Mouse (Mus musculus) layer of hippocampus, postnatal 10 days (tissue): ENCODE measurements around the gene Sv2c. TPM values are rescaled to one million over a fixed set of nuclear protein-coding genes. Genes with fewer than 3 reads are reported as not detected.
"Not testable (repeated sequence)": the region's sequence is repeated elsewhere in the genome, so short reads cannot be mapped to it uniquely, and the experiment has no call there.

Experiments
- DNase-seq, 2 experiments: peaks; one replicate each; pipeline ENCODE4 v3.0.0; 2021; ENCODE audit warnings: low spot score in 2 of 2
- long read RNA-seq: library from polyadenylated mRNA; stranded (forward); transcript quantifications from one replicate; pipeline ENCODE4 v2.0.0, GENCODE M21; 2023
- total RNA-seq, 2 experiments: library from RNA; stranded (reverse); gene quantifications; 2 replicates each; pipeline ENCODE4 v1.2.3; 2021

The Sv2c gene
- 10 to 100 TPM; 14.5 to 15.0 TPM for total RNA-seq
- long read RNA-seq, partial matches to known transcripts = 0 of 1 reads
- long read RNA-seq, other reads (novel, unspliced or antisense) = 1 of 1 reads

DNA sequence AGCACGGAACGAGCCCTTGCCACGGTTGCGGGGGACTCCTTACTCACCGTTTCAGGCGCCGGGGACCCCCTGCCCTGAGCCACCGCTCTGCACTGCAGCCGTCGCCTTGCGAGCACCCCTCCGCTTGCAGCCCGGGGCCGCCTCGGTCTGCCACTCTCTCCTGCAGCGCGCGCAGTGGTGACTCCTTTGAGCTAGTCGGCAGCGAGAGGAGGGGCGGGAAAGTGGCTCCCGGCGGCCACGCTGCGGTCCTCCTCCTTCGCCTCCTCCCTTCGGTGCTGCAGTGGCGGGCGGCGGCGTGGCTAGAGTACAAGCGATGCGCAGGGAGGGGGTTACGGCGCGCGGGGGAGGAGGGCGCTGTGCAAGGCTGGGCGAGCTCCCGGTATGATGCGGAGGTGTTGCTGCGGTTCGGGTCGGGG is at the start of gene Sv2c:
Gene Sv2c, minus strand, starts transcription at position 177 of the 416 bp plus-strand sequence.
- DNase-seq = peak; percentile 41 to 58

DNA sequence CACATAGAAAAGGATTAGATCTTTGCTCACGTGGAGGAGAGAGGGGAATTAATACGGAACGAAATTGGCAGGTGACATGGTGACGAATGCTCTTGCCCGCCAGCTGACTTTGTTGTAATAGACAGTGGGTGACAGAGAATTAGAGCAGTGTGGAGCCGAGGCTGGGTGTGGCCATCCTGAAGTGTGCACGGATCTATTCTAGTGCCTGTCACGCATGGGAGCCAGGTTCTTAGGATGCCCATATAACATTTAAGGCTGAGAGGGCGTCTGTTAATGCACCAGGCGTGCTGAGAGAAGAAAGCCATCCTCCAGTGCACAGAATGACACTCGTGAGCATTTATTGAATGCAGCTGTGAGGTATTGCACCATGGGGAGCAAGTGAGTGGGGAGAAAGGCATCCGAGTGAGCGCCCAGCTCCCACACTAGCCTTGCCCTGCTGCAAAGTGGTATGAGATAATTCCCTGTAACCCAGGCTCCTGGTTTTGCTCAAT is 48.3 kb upstream of the Sv2c start:
- DNase-seq = no peak

DNA sequence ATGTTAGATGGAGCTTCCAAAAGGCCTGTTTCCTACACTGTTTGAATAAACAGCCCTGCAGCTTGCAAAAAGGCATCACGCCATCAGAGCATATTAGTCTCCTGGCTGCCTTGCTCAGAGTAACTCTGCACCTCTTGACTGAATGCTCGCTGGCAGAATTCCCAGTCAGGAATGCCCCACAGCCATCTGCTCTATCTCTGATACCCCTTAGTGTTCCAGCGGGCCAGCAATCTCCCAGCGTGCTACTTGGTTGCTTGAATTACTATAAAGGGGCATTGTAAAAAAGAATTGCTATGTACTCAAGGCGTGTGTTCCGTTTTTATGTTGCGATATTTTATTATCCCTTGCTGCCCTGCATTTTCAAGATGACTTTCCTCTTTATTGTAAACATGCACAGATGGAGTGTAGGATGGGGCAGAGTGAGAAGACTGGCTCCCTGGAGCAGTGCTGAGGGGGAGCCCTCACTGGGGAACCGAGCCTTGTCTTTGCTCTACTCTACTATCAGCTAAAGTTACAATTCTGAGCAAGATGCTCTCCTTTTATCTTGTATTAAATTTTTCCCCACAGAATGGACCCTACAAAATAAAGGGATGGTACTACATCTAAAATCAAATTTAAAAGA is 43.3 kb upstream of the Sv2c start:
- DNase-seq = peak; percentile 66 to 78

DNA sequence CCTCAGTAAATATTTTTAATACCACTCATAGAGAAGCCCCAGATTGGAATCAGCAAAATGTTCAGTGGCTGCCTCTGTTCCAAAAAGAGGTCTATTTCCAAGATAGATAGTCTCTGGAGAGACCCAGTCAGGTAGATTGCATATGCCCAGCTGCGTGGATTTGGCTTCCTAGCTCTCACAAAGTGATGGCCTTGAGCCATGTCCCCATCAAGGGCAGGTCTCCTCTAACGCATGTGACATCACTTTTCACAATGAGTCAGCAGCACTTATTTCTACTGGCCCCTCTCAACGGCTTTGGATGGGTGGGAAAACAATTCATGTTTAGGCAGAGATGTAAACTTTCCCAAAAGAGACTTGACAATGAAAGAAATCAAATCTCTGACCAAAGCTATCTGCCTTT is 41.3 kb upstream of the Sv2c start:
- no peak for DNase-seq

DNA sequence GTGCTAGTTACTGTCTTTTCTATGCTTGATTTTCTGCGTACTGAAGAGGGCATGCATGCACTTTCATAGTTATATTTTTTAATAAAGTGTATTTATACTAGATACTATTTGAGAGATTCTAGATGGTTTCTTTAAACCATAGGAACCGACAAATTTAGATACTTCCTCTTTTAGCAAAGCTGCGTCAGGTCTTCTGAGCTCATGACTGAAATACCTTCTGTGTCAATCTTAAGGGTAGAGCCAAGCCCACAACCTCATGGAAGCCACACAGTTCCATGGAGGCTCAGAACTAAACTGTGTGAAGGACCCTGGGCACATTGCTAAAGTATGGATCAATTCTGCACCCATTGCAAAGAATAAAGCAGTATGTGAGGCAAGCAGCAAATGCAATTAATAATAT is 39.9 kb upstream of the Sv2c start:
- DNase-seq = no peak

DNA sequence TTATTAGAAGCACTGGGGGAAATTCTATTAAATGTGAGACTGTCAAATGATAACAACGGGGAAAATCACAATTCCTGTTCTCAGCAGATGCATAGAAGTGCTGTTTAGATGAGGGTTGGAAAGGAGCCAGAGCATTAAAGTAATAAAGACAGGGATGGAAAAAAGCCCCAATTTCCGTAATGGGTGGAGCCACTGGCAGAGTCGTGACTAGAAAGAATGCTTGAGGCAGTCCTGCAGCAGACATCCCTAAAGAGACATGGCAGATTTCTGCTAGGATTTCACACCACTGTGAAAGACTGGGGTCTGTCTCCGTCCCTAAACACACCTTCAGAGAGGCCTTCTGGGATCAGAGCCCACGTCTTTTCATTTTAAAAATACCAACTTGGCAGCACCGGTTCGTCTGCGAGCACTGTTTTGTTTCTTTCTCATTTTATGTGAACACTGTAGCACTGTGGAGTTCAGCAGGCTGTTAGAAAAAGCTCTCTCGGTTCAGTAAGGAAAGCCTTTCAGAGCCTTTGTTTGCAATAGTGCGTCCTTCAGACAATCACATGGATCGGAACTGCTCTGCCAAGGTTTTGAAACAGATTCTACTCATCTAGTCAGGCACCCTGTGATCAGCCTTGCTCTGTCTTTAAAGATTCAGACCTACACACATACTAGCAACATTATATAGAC is 36.8 kb upstream of the Sv2c start:
- peak in 1 of 2 experiments; percentile 12 for DNase-seq

DNA sequence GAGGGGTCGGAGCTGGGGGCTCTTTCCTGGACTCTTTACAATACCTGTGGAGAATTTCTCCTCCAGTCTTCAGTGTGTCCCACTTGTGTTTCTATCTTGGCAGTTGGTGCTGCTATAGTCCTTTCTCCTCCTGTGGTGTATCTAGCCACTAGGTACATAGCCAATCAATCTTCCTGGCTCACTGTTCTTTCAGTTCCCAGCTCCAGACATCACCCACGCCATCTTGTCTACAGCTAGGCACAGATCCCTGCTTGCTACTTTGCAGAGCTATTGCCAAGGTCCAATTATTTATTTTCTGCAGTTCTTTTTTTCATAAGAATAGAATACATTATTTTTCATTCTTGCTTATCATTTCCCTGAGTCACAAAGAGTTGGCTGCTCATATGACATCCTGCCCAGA is 34.2 kb upstream of the Sv2c start:
- DNase-seq = no peak

DNA sequence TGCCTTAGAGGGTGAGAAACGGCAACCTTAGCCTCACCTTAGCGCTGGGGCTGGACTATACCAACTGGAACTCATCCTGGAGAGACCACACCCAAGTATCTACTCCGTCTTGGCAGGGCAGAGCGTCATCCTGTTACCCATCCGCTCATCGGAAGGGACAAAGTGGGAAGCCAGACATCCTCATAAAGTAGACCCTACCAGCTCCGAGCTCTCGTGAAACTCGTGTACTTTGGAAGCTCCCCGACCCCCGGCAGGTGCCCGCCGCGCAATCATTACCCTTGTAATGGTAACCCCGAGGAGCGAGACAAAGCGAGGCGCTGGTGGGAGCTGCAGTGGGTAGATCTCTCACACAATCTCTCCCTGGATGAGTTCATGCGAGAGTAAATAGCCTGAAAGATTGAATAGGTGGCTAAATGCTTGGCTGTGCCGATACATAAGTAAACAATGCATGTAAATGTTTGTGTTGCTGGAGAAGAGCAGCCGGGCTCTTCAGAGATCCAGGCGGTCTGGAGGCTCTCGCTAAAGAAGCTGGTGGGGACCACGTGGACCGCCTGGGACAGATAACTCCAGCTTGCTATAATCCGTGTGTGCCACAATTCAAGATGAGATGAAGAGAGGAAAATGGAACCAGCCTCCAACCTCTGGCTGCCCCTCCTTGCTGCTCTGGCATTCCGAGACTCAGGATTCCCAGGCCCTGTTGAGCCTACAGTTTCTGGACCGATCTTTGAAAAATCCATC is 1.2 kb upstream of the Sv2c start:
- DNase-seq = peak; percentile 6 to 19

DNA sequence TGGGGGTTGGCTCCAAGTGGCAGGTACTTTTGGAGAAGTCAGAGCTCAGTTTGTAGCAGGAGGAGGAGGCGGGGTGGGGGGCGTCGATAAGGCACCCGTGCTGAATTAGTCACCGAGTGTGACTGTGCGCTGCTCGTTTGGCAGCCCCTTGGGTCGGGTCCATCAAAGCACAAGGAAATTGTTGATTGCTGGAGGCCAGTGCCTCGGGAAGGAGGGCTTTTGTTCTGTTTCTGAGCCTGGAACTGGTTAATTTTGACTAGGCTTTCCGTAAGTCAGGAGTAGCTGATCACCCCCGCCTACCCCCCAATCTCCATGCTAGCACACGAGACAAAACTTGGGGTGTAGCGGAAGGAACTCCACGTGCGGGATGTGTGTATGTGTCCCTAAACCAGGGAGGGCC is 456 bp upstream of the Sv2c start:
- DNase-seq = peak; percentile 6 to 20

DNA sequence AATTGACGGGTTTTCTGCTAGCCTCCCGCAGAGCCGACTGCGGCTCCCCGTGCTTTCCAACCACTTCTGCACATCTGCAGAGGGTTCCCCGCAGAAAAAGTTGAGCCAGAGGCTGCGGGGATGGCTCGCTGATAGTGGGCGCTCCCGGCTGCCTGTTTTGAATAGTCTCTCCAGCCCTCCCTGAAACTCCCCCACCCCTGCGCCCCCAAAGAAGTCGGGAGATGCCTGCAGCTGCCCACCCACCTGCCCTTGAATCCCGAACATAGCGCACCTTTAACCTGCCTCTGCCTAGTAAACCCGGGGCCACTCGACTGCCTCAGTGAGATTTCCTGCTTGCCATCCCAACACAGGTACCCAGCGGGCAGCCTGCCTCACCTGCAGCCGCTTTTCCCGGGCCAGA is 466 bp downstream of the Sv2c start:
- DNase-seq = peak in 1 of 2 experiments; percentile 20

DNA sequence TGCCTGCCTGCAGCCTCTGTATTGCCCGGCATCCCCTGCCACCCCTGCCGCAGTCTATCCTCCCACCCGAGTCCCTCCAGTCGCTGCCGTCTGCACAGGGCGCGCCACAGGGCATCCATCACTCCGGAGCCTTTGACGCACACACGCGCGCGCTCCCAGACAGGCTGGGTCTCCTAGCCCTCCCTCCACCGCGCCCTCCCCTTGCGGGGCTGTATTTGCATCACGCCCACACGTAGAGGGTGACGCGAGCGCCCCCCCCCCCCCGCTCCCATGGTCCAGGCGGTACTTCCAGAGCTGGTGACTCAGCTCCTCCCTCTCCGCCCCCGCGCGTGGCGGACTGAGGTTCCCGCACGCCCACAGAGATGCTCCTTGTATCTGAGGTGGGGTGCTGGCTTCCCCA is 1.3 kb downstream of the Sv2c start:
- DNase-seq = peak; percentile 35 to 61

DNA sequence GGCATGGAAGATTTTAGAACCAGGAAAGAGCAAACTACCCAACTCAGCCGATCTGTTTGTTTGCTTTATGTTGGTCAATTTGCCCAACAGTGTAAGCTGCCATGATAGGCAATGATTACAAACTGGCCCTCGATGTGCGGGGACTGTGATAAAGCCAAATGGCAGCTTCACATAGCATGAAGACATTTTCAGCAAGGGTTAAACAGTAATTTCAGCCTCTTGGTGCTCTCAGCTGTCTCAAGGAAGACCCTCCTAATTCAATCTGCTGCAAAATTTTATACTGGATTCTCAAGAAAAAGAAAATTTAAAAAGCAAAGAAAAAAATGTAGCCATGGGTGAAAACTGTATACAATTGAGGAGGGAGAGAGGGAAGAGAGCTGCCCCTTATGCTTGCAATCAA is 3.3 kb downstream of the Sv2c start:
- no peak for DNase-seq

DNA sequence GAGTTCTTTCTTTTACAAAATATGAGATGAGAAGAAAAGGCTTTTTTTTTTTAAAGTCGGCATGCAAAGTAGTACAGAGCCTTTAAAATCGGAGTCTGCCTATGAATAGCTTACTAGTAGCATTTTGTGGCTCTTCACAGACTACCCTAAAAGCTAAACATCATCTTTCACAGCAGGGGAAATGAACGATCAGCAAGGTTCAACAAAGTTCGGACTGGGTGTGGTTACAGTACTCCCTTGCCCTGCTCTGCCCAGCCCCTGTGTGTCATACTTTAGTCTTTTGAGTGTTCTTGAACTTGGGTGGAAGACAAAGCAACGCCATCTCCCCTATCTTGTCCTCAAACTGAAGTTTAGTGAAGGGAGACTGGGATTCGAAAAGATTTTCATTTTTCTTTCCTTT is 5.7 kb downstream of the Sv2c start:
- no peak for DNase-seq

DNA sequence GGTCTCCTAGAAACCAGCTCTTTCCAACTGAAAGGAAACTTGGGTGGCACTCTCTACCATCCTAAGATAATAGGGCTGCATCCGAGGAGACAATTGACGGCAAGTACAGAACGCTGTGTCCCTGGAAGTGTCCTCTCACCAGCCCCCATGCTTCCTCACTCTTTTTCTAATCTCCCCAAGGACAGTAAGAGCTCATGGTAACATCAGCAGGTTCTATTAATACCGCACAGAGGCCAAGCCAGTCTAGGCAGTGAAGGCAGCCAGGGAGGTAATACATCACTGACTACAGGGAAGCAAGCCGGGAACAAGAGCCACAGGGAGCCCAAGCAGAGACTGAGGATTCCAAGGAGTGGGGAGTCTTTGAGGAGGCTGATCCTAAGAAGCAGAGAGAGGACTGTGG is 7.4 kb downstream of the Sv2c start:
- no peak for DNase-seq

DNA sequence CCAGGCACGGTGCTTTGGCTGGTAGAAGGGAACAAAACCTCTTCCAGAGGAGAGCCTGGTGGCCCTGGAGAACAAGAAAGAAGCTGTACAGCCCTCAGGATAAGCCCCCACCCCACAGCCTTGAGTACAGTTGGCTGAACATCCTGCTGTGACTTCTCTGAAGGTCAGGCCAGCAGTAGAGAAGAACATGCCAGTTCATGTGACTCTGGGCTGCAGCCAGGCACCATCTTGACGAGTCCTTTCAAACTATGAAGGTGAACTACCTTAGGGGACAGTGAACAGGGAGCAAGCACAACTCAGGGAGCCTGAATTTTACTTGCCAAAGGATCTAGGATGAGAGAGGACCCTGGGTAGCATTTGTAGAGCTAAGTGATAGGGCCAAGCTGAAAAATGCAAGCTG is 19.7 kb downstream of the Sv2c start:
- DNase-seq = no peak

DNA sequence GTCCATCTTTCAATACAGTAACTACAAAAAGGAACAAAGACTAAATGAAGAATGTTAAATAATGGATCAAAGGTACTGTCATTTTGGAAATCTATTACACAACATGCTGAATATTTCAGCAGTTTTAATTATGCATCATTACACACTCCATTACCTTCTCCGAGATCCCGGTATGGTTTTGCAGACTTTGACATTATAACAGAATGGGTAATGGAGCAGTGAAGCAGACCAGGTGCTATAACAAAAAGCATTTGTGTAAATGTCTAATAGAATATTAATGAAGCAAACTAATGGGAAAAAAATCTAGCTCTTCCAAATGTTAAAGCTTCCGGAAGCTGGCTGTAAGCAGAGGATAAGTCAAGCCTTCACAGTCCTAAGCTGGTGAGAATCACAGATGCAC is 21.6 kb downstream of the Sv2c start:
- no peak for DNase-seq

DNA sequence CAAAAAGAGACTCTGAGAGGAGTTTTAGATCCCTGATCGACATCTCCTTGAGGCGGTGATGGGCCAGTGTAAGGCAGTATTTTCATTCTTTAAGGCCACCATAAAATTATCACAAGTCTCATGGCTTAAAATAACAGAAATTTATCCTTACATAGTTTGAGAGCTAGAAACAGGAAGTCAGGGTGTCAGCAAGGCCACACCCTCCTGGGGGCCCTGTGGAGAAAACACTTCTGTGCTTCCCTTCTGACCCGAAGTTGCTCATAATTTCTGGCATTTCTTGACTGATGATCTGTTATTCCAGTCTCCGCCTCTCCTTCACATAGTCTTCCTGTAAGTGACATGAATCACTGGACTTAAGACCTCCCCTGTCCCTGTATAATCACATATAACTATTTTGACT is 26.0 kb downstream of the Sv2c start:
- no peak for DNase-seq

DNA sequence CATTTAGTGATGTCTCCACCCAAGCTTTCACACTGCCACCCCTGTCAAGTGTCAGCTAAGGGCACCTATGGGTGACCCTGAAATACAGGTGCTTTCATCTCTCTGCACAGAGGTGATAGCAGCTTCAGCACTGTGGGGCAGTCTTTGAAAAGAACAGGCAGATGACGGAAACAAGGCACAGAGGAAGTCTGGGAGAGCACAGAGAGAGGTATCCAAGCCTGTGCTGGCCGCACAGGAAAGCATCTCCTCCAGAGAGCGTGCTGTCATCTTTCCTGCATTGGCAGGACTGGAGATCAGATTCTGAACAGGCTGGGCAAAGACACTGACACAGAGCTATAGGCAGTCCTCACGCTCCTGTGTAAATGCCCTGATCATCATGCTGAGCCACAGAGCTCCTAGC is 41.4 kb downstream of the Sv2c start:
- DNase-seq = no peak

DNA sequence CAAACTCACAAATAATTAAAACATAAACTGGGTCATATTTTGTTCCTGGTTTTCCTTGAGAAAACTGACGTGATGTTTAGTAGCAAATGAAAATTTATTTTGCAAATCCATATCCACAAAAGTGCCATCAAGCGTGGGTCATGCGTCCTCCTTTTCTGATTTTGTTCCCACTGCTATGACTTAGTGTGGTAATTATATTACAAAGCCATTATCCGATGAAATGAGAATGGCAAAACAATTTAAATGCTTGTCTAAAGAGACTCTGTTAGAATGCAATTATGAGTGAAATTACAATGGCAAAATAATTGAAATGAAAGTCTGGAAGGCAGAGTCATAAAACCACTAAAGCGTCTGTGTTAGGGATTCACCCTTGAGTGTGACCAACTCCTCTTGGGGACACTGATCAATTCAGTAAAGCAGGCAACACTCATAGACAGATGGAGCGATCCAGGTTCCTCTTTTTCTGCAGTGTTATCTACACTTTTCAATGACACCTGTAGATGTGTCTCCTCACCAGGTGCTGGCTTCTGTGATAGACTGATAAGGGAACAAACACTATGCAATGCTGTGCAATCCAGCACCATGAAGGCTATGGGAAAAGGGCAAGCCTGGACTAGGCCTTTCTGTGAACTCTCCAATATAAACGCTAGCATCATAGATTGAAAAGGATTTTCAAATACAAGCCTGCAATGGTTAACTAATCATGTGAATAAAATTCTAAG is 46.6 kb downstream of the Sv2c start:
- no peak for DNase-seq

DNA sequence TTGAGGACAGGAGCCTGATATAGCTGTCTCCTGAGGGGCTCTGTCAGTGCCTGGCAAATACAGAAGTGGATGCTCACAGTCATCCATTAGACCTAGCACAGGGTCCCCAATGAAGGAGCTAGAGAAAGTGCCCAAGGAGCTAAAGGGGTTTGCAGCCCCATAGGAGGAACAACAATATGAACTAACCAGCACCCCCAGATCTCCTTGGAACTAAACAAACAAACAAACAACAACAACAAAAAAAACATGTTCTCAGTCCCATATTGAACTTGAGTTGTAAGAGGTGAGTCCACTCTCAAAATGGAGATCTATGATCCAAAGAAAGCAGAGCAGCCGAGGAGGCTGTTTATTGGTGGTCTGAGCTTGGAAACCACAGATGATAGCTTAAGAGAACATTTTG is 50.6 kb downstream of the Sv2c start, which contains the start of gene Gm17190:
Gene Gm17190, plus strand, starts transcription at position 301 of the 400 bp plus-strand sequence.
- DNase-seq = not testable (repeated sequence)

DNA sequence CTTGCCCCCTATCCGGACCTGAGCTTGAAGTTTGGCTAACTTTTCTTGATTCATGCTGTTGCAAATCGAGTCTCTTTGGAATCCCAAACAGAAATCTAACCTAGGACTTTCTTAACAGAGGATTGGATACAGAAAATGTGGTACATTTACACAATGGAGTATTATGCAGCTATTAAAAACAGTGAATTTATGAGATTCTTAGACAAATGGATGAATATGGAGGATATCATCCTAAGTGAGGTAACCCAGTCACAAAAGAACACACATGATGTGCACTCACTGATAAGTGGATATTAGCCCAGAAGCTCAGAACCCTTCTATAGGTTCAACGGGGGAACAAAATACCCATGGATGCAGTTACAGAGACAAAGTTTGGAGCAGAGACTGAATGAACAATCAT is 51.1 kb downstream of the Sv2c start, which contains the start of gene Gm20075:
Gene Gm20075, minus strand, starts transcription at position 101 of the 400 bp plus-strand sequence.
- not testable (repeated sequence) for DNase-seq
